Mouse (Mus musculus): Measurements from ENCODE around the gene Ryr1. TPM values are rescaled to one million over a fixed set of nuclear protein-coding genes. Genes with fewer than 3 reads are reported as not detected.
"Not testable (repeated sequence)": the region's sequence is repeated elsewhere in the genome, so short reads cannot be mapped to it uniquely, and the experiment has no call there.

Gene Ryr1
- polyA plus RNA-seq, 1 experiment from 2014 or later: 10.3 TPM

GRCm38 (mm10) chr7:29070364-29071168, 54.4 kb downstream of the Ryr1 start:
- WGBS: 29% methylated on average over 12 of the region's 12 CpGs
- peaks cover 33% of the 10 kb centered on the region for H3K4me1 ChIP-seq (replicated peaks)
- peak overlapping the region; percentile 86 for H3K27ac ChIP-seq (replicated peaks)
- peak overlapping the region; percentile 75 for H3K4me2 ChIP-seq
- peak; percentile 64 for ATAC-seq (ENCODE audit: low FRiP score, low read depth)
- no peak overlapping the region for H3K9ac ChIP-seq
- no peaks in the 10 kb centered on the region for H3K36me3 ChIP-seq
- H3K4me3 ChIP-seq: no peak overlapping the region; the same call in 1 of the 2 replicates
- 0 out of 2 replicates have a peak, but pooled peaks cover 3% of the 10 kb centered on the region for H3K27me3 ChIP-seq
- no peaks in the 10 kb centered on the region for H3K9me3 ChIP-seq

- no peak overlapping the region for H3K9ac ChIP-seq
- no peak overlapping the region for H3K27ac ChIP-seq (replicated peaks)
- H3K4me1 ChIP-seq (replicated peaks): peaks cover 28% of the 10 kb centered on the region
- no peak for ATAC-seq (ENCODE audit: low FRiP score, low read depth)
- no peaks in the 10 kb centered on the region for H3K9me3 ChIP-seq
- 0 out of 2 replicates have a peak, but pooled peaks cover 3% of the 10 kb centered on the region for H3K27me3 ChIP-seq
- no peaks in the 10 kb centered on the region for H3K36me3 ChIP-seq
- no peak overlapping the region for H3K4me2 ChIP-seq
- WGBS: 14% methylated on average over 15 of the region's 15 CpGs
- no peak overlapping the region for H3K4me3 ChIP-seq
These were observed 57.2 kb downstream of the Ryr1 start for GRCm38 (mm10) chr7:29067758-29068157.

DNA sequence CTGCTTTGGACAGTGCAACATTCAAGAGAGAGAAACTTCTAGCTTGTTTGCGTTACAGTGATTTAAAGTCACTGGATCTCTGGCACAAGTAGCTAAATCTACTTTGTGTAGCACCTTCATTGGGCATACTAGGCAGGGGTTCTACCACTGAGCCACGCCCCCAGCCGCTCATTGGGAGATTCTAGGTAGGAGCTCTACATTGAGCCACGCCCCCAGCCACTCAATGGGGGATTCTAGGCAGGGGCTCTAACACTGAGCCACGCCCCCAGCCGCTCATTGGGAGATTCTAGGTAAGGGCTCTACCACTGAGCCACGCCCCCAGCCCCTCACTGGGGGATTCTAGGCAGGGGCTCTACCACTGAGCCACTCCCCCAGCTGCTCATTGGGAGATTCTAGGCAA, 61.5 kb downstream of the Ryr1 start:
- not testable (repeated sequence) for H3K27ac ChIP-seq (replicated peaks); H3K4me3 ChIP-seq; H3K27me3 ChIP-seq; H3K9ac ChIP-seq; H3K4me1 ChIP-seq (replicated peaks); H3K9me3 ChIP-seq; H3K36me3 ChIP-seq; ATAC-seq (ENCODE audit: low FRiP score, low read depth); H3K4me2 ChIP-seq
- WGBS: 71% methylated on average over 7 of the region's 7 CpGs

DNA sequence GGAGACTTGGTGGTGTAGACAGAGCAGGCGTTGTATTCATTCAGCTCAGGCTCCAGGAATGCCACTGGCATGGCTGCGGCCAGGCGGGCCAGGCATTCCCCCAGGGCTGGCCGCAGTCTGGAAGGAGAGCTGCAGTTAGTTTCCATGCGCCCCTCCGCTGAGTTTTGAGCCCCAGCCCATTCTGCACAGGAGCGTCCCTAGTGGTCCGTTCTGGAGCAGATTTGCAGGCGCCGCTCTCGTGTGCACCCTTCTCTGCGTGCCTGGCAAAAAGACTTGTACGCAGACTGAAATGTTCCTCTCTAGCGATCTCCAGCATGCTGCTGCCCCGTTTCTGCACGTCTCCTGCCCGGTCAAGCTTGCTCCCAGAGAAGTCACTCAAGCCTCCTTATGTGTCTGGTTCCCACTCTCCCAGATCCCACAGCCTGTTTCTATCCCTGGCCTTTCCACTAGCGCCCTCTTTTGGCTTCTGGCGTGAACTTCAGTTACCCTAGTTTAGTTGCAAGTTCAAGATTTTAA, 63.4 kb downstream of the Ryr1 start:
- no peaks in the 10 kb centered on the region for H3K9me3 ChIP-seq
- peaks cover 13% of the 10 kb centered on the region for H3K27me3 ChIP-seq
- no peak overlapping the region for H3K9ac ChIP-seq
- H3K36me3 ChIP-seq: no peaks in the 10 kb centered on the region
- no peaks in the 10 kb centered on the region for H3K4me1 ChIP-seq (replicated peaks)
- ATAC-seq (ENCODE audit: low FRiP score, low read depth): 0 out of 2 replicates have a peak, but pooled peaks have one; percentile 35
- H3K4me2 ChIP-seq: no peak overlapping the region
- H3K4me3 ChIP-seq: no peak overlapping the region
- no peak overlapping the region for H3K27ac ChIP-seq (replicated peaks)
- 9% methylated on average over 19 of the region's 19 CpGs for WGBS

- Histone ChIP-seq H3K4me1 (replicated peaks) (no peaks in the 10 kb centered on the region), H3K4me3 (no peak overlapping the region), H3K36me3 (no peaks in the 10 kb centered on the region), H3K9ac (no peak overlapping the region), H3K4me2 (no peak overlapping the region), H3K27ac (replicated peaks) (no peak overlapping the region), H3K27me3 (peaks cover 20% of the 10 kb centered on the region), H3K9me3 (no peaks in the 10 kb centered on the region)
- no peak for ATAC-seq (ENCODE audit: low FRiP score, low read depth)
- WGBS: 85% methylated on average over 19 of the region's 19 CpGs
These were observed 65.5 kb downstream of the Ryr1 start for GRCm38 (mm10) chr7:29059445-29059844.

- Histone ChIP-seq H3K9me3 (no peaks in the 10 kb centered on the region; the same call in 1 of the 2 replicates), H3K4me2 (no peak overlapping the region), H3K9ac (no peak overlapping the region), H3K36me3 (no peaks in the 10 kb centered on the region), H3K4me1 (replicated peaks) (peaks cover 4% of the 10 kb centered on the region; the same call in 1 of the 2 replicates), H3K27ac (replicated peaks) (no peak overlapping the region), H3K27me3 (peaks cover 43% of the 10 kb centered on the region), H3K4me3 (0 out of 2 replicates have a peak overlapping the region, but pooled peaks have one; percentile 2)
- 10% methylated on average over 19 of the region's 19 CpGs for WGBS
- ATAC-seq (ENCODE audit: low FRiP score, low read depth): no peak
These were observed 72.2 kb downstream of the Ryr1 start for GRCm38 (mm10) chr7:29052821-29053220.

GRCm38 (mm10) chr7:29050797-29051196, 74.2 kb downstream of the Ryr1 start:
- H3K27ac ChIP-seq (replicated peaks): no peak overlapping the region
- no peaks in the 10 kb centered on the region; the same call in 1 of the 2 replicates for H3K9me3 ChIP-seq
- H3K4me1 ChIP-seq (replicated peaks): peaks cover 4% of the 10 kb centered on the region; the same call in 1 of the 2 replicates
- 43% methylated on average over 2 of the region's 2 CpGs for WGBS
- no peak for ATAC-seq (ENCODE audit: low FRiP score, low read depth)
- no peak overlapping the region for H3K4me2 ChIP-seq
- H3K4me3 ChIP-seq: no peak overlapping the region
- H3K27me3 ChIP-seq: peaks cover 33% of the 10 kb centered on the region
- no peaks in the 10 kb centered on the region for H3K36me3 ChIP-seq
- H3K9ac ChIP-seq: no peak overlapping the region

DNA sequence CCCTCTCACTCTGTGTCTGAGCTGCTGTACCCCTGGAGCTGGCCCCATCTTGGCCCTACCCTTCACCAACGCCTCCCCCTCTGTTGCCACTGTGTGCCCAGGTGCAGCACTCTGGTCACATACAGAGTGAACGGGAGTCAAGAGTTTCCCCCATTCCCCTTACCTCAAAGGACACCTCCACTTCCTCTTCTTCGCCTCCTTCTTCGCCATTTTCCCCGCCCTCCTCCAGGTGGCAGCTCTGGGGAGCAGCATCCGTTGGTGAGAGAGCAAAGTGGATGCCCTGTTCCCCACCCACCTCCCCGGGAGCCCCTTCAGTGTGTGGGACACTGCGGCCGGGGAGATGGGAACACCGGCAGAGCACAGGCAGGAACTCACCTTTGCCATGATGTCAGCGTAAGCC, 76.4 kb downstream of the Ryr1 start:
- no peaks in the 10 kb centered on the region for H3K36me3 ChIP-seq
- H3K9ac ChIP-seq: no peak overlapping the region
- H3K4me3 ChIP-seq: no peak overlapping the region
- H3K4me1 ChIP-seq (replicated peaks): peaks cover 10% of the 10 kb centered on the region; the same call in 1 of the 2 replicates
- H3K4me2 ChIP-seq: no peak overlapping the region
- H3K27me3 ChIP-seq: peaks cover 18% of the 10 kb centered on the region
- ATAC-seq (ENCODE audit: low FRiP score, low read depth): no peak
- WGBS: 80% methylated on average over 11 of the region's 11 CpGs
- H3K9me3 ChIP-seq: no peaks in the 10 kb centered on the region; the same call in 1 of the 2 replicates
- H3K27ac ChIP-seq (replicated peaks): no peak overlapping the region

GRCm38 (mm10) chr7:29048070-29048469, 76.9 kb downstream of the Ryr1 start:
- Histone ChIP-seq H3K9ac (no peak overlapping the region), H3K27ac (replicated peaks) (no peak overlapping the region), H3K4me1 (replicated peaks) (peaks cover 10% of the 10 kb centered on the region; the same call in 1 of the 2 replicates), H3K27me3 (peaks cover 13% of the 10 kb centered on the region), H3K9me3 (no peaks in the 10 kb centered on the region; the same call in 1 of the 2 replicates), H3K36me3 (no peaks in the 10 kb centered on the region), H3K4me3 (no peak overlapping the region), H3K4me2 (no peak overlapping the region)
- no peak for ATAC-seq (ENCODE audit: low FRiP score, low read depth)
- 81% methylated on average over 3 of the region's 3 CpGs for WGBS

- Histone ChIP-seq H3K9me3 (no peaks in the 10 kb centered on the region; the same call in 1 of the 2 replicates), H3K4me2 (peak overlapping the region; percentile 40), H3K27me3 (no peaks in the 10 kb centered on the region), H3K36me3 (no peaks in the 10 kb centered on the region), H3K4me1 (replicated peaks) (0 out of 2 replicates have a peak, but pooled peaks cover 6% of the 10 kb centered on the region), H3K4me3 (peak overlapping the region; percentile 13; the same call in 1 of the 2 replicates), H3K9ac (no peak overlapping the region), H3K27ac (replicated peaks) (no peak overlapping the region)
- ATAC-seq (ENCODE audit: low FRiP score, low read depth): peak; percentile 59
- WGBS: 3% methylated on average over 12 of the region's 12 CpGs
These were observed 78.4 kb downstream of the Ryr1 start for GRCm38 (mm10) chr7:29046533-29046932.

DNA sequence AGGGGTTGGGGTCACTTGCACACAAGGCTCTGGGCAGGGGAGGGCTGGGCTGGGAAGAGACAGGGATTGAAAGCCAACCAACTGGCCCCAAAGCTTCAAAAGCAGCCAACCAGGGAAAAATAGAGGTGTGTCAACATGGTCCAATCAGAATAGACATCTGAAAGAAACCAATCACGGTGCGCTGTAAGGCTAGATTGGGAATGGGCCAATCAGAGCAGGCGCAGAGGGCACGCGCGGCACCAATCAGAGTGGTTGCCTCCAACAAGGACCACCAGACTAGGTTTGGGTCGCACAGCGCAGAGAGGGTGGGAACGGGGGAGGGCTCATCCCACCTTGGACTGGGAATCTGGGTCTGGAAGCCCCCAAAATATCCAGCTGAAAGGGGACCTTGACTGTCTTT, 80.7 kb downstream of the Ryr1 start:
- no peak overlapping the region for H3K9ac ChIP-seq
- H3K9me3 ChIP-seq: no peaks in the 10 kb centered on the region; the same call in 1 of the 2 replicates
- H3K4me3 ChIP-seq: no peak overlapping the region
- H3K4me1 ChIP-seq (replicated peaks): peaks cover 18% of the 10 kb centered on the region
- ATAC-seq (ENCODE audit: low FRiP score, low read depth): no peak
- H3K27ac ChIP-seq (replicated peaks): peak overlapping the region; percentile 59; the same call in 1 of the 2 replicates
- H3K36me3 ChIP-seq: no peaks in the 10 kb centered on the region
- peak overlapping the region; percentile 4; the same call in 1 of the 2 replicates for H3K4me2 ChIP-seq
- no peaks in the 10 kb centered on the region for H3K27me3 ChIP-seq
- 52% methylated on average over 9 of the region's 9 CpGs for WGBS

- 31% methylated on average over 11 of the region's 11 CpGs for WGBS
- peaks cover 18% of the 10 kb centered on the region for H3K4me1 ChIP-seq (replicated peaks)
- no peaks in the 10 kb centered on the region for H3K36me3 ChIP-seq
- ATAC-seq (ENCODE audit: low FRiP score, low read depth): no peak
- H3K27ac ChIP-seq (replicated peaks): peak overlapping the region; percentile 59; the same call in 1 of the 2 replicates
- no peaks in the 10 kb centered on the region for H3K27me3 ChIP-seq
- no peaks in the 10 kb centered on the region; the same call in 1 of the 2 replicates for H3K9me3 ChIP-seq
- no peak overlapping the region for H3K4me3 ChIP-seq
- H3K9ac ChIP-seq: no peak overlapping the region
- H3K4me2 ChIP-seq: peak overlapping the region; percentile 21
These were observed 81.3 kb downstream of the Ryr1 start for GRCm38 (mm10) chr7:29043674-29044057.

Data from hindbrain, embryonic 15.5 days (tissue).